Mouse (Mus musculus): ENCODE measurements at regions not wholly inside any gene's neighbourhood (a gene's known extent, or its start where the extent isn't known, plus 50 kb on each side); places are given as distances from the start of the nearest gene placed in this dataset.

GRCm38 (mm10) chr2:50698841-50699240 is 402.2 kb upstream of the Mmadhc start:
- DNase-seq (ENCODE audit: low spot score): no peak

GRCm38 (mm10) chr2:50696575-50696974 is 400.0 kb upstream of the Mmadhc start:
- DNase-seq (ENCODE audit: low spot score): no peak

GRCm38 (mm10) chr2:50694849-50695248 is 398.2 kb upstream of the Mmadhc start:
- peak; percentile 54 for DNase-seq (ENCODE audit: low spot score)

- DNase-seq (ENCODE audit: low spot score): no peak
These were observed 397.3 kb upstream of the Mmadhc start for GRCm38 (mm10) chr2:50693784-50694350.

- DNase-seq (ENCODE audit: low spot score): no peak
These were observed 393.8 kb upstream of the Mmadhc start for GRCm38 (mm10) chr2:50690120-50691103.

GRCm38 (mm10) chr2:50687672-50688151 is 391.1 kb upstream of the Mmadhc start:
- DNase-seq (ENCODE audit: low spot score): no peak

GRCm38 (mm10) chr2:50687222-50687621 is 390.6 kb upstream of the Mmadhc start:
- DNase-seq (ENCODE audit: low spot score): peak; percentile 56

GRCm38 (mm10) chr2:50677456-50677855 is 380.9 kb upstream of the Mmadhc start:
- no peak for DNase-seq (ENCODE audit: low spot score)

GRCm38 (mm10) chr2:50675736-50676550 is 379.3 kb upstream of the Mmadhc start:
- no peak for DNase-seq (ENCODE audit: low spot score)

- DNase-seq (ENCODE audit: low spot score): no peak
These were observed 378.2 kb upstream of the Mmadhc start for GRCm38 (mm10) chr2:50674856-50675175.

- no peak for DNase-seq (ENCODE audit: low spot score)
These were observed 377.7 kb upstream of the Mmadhc start for GRCm38 (mm10) chr2:50674151-50674855.

GRCm38 (mm10) chr2:50669297-50669696 is 372.7 kb upstream of the Mmadhc start:
- no peak for DNase-seq (ENCODE audit: low spot score)

- no peak for DNase-seq (ENCODE audit: low spot score)
These were observed 372.2 kb upstream of the Mmadhc start for GRCm38 (mm10) chr2:50668789-50669188.

GRCm38 (mm10) chr2:50667180-50667579 is 370.6 kb upstream of the Mmadhc start:
- no peak for DNase-seq (ENCODE audit: low spot score)

GRCm38 (mm10) chr2:50662504-50662903 is 365.9 kb upstream of the Mmadhc start:
- no peak for DNase-seq (ENCODE audit: low spot score)

- DNase-seq (ENCODE audit: low spot score): no peak
These were observed 363.4 kb upstream of the Mmadhc start for GRCm38 (mm10) chr2:50660000-50660399.

GRCm38 (mm10) chr2:50657826-50658225 is 361.2 kb upstream of the Mmadhc start:
- no peak for DNase-seq (ENCODE audit: low spot score)

GRCm38 (mm10) chr2:50656351-50656750 is 359.8 kb upstream of the Mmadhc start:
- DNase-seq (ENCODE audit: low spot score): no peak

- DNase-seq (ENCODE audit: low spot score): no peak
These were observed 358.3 kb upstream of the Mmadhc start for GRCm38 (mm10) chr2:50654953-50655324.

- DNase-seq (ENCODE audit: low spot score): no peak
These were observed 357.8 kb upstream of the Mmadhc start for GRCm38 (mm10) chr2:50654221-50654952.

- no peak for DNase-seq (ENCODE audit: low spot score)
These were observed 356.6 kb upstream of the Mmadhc start for GRCm38 (mm10) chr2:50653121-50653615.
